Mouse (Mus musculus): ENCODE results near the gene Lrg1. TPM values are rescaled to one million over a fixed set of nuclear protein-coding genes. Genes with fewer than 3 reads are reported as not detected.

The Lrg1 gene
- total and polyA plus RNA-seq, 2 experiments from 2014 or later = 0.21 to 0.90 TPM

GRCm38 (mm10) chr17:56123161-56123560 is 1.4 kb upstream of the Lrg1 start:
- WGBS = 93% methylated on average over 12 of the region's 12 CpGs
- Histone ChIP-seq H3K36me3 (ENCODE audit: insufficient read depth, low read length) (peaks cover 30% of the 10 kb centered on the region), H3K4me1 (ENCODE audit: insufficient read depth, low read length) (0 out of 2 replicates have a peak, but pooled peaks cover 3% of the 10 kb centered on the region), H3K9ac (replicated peaks; ENCODE audit: low read length) (no peak overlapping the region), H3K9me3 (ENCODE audit: low read length) (peaks cover 5% of the 10 kb centered on the region; the same call in 1 of the 2 replicates), H3K4me3 (ENCODE audit: low read length) (no peak overlapping the region), H3K27me3 (ENCODE audit: insufficient read depth, low read length) (peaks cover 19% of the 10 kb centered on the region), H3K4me2 (ENCODE audit: low read depth, low read length) (no peak overlapping the region), H3K27ac (no peak overlapping the region)
- ATAC-seq (no peak), DNase-seq (ENCODE audit: low spot score) (no peak)
- TF ChIP-seq CTCF (IDR thresholded peaks at IDR 0.05; ENCODE audit: low read depth) = no peak

DNA sequence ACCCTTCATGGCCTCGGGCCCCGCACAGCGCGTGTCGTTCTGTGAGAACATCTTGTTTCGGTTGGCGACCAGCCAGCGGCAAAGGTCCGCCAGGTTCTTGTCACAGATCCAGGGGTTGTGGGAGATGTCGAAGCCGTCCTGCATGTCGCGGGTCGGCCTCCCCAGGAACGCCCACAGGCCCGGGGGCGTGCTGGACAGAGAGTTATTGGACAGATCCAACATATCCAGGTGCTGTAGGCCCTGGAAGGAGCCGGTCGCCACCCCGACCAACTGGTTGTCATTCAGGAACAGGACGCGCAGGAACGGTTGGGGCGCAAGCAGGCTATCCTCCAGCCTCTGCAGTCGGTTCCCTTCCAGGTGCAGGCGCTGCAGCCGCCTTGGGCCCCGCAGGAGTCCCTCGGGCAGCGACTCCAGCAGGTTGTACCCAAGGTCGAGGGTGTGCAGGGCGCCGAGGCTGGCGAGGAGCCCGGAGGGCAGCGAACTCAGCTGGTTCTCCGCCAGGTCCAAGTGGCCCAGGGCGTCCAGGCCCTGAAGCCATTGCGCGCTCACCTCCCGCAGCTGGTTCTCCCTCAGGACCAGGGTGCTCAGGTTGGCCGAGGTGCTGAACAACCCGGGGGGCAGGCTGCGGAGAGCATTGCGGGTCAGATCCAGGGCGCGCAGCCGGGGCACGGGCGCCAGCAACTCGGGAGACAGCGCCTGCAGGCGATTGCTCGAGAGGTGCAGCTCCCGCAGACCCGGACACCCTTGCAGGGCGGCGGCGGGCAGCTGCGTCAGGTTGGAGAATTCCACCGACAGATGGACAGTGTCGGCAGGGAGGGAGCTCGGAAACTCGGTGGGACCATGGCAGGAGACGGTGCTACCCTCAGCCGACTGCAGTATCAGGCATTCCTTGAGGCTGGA is 1.6 kb downstream of the Lrg1 start:
- DNase-seq (ENCODE audit: low spot score) (peak; percentile 46), ATAC-seq (no peak)
- Histone ChIP-seq H3K36me3 (ENCODE audit: insufficient read depth, low read length) (0 out of 2 replicates have a peak, but pooled peaks cover 10% of the 10 kb centered on the region), H3K9me3 (ENCODE audit: low read length) (peaks cover 5% of the 10 kb centered on the region; the same call in 1 of the 2 replicates), H3K27ac (no peak overlapping the region), H3K4me1 (ENCODE audit: insufficient read depth, low read length) (0 out of 2 replicates have a peak, but pooled peaks cover 3% of the 10 kb centered on the region), H3K4me3 (ENCODE audit: low read length) (0 out of 2 replicates have a peak overlapping the region, but pooled peaks have one; percentile 4), H3K27me3 (ENCODE audit: insufficient read depth, low read length) (peaks cover 21% of the 10 kb centered on the region), H3K4me2 (ENCODE audit: low read depth, low read length) (peak overlapping the region; percentile 36), H3K9ac (replicated peaks; ENCODE audit: low read length) (no peak overlapping the region)
- 7% methylated on average over 66 of the region's 66 CpGs for WGBS
- no peak for TF ChIP-seq CTCF (IDR thresholded peaks at IDR 0.05; ENCODE audit: low read depth)

GRCm38 (mm10) chr17:56119431-56119830 is 2.4 kb downstream of the Lrg1 start:
- TF ChIP-seq CTCF (IDR thresholded peaks at IDR 0.05; ENCODE audit: low read depth) = no peak
- peak overlapping the region; percentile 36; the same call in 1 of the 2 replicates for H3K4me2 ChIP-seq (ENCODE audit: low read depth, low read length)
- H3K4me1 ChIP-seq (ENCODE audit: insufficient read depth, low read length) = 0 out of 2 replicates have a peak, but pooled peaks cover 3% of the 10 kb centered on the region
- H3K27ac ChIP-seq = no peak overlapping the region
- H3K27me3 ChIP-seq (ENCODE audit: insufficient read depth, low read length) = peaks cover 21% of the 10 kb centered on the region
- 39% methylated on average over 12 of the region's 12 CpGs for WGBS
- ATAC-seq (no peak), DNase-seq (ENCODE audit: low spot score) (no peak)
- H3K36me3 ChIP-seq (ENCODE audit: insufficient read depth, low read length) = 0 out of 2 replicates have a peak, but pooled peaks cover 10% of the 10 kb centered on the region
- 0 out of 2 replicates have a peak overlapping the region, but pooled peaks have one; percentile 13 for H3K9ac ChIP-seq (replicated peaks; ENCODE audit: low read length)
- no peak overlapping the region for H3K4me3 ChIP-seq (ENCODE audit: low read length)
- H3K9me3 ChIP-seq (ENCODE audit: low read length) = peaks cover 5% of the 10 kb centered on the region; the same call in 1 of the 2 replicates

DNA sequence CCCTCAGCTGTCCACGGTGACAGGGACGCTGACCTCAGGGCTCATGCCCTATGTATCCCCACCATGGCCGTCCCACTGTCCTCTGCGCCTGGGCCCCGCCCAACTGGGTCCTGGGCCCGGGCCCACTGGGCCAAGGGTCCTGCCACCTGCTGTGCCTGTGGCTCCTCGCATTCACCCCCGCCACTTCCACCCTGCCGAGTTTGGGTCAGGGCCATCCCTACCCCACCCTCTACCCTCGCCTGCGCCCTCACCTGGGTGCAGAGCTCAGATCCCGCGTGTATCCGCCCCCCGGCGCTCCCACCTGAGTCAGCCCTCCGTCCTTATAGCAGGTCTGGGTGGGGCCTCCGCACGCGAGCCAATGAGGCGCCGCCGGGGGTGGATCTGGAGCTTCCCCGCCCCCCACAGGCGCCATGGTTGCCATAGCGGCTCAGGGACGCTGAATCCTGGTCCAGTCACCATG is 4.5 kb downstream of the Lrg1 start, which contains the start of gene Plin5:
TSS of gene Plin5 (minus strand) at position 346 of the 460 bp plus-strand sequence.
- DNase-seq (ENCODE audit: low spot score) = peak; percentile 69
- 3% methylated on average over 27 of the region's 27 CpGs for WGBS

GRCm38 (mm10) chr17:56116193-56116592 is 5.6 kb downstream of the Lrg1 start:
- no peak for TF ChIP-seq CTCF (IDR thresholded peaks at IDR 0.05; ENCODE audit: low read depth)
- no peak overlapping the region for H3K9ac ChIP-seq (replicated peaks; ENCODE audit: low read length)
- 76% methylated on average over 10 of the region's 10 CpGs for WGBS

More for the DNA sequence above, 4.5 kb downstream of the Lrg1 start, which contains the start of gene Plin5:
- H3K9me3 ChIP-seq (ENCODE audit: low read length) = no peaks in the 10 kb centered on the region
- H3K9ac ChIP-seq (replicated peaks; ENCODE audit: low read length) = no peak within 1 kb of the TSS
- no peak within 1 kb of the TSS for H3K27ac ChIP-seq
- H3K4me1 ChIP-seq (ENCODE audit: insufficient read depth, low read length) = 0 out of 2 replicates have a peak, but pooled peaks cover 3% of the 10 kb centered on the region
- peak within 1 kb of the TSS; percentile 28 for H3K4me3 ChIP-seq (ENCODE audit: low read length)
- peak within 1 kb of the TSS; percentile 57 for H3K4me2 ChIP-seq (ENCODE audit: low read depth, low read length)
- H3K36me3 ChIP-seq (ENCODE audit: insufficient read depth, low read length) = no peaks in the 10 kb centered on the region
- TF ChIP-seq CTCF (IDR thresholded peaks at IDR 0.05; ENCODE audit: low read depth) = no peak
- H3K27me3 ChIP-seq (ENCODE audit: insufficient read depth, low read length) = peaks cover 21% of the 10 kb centered on the region
- ATAC-seq = peak; percentile 61

DNA sequence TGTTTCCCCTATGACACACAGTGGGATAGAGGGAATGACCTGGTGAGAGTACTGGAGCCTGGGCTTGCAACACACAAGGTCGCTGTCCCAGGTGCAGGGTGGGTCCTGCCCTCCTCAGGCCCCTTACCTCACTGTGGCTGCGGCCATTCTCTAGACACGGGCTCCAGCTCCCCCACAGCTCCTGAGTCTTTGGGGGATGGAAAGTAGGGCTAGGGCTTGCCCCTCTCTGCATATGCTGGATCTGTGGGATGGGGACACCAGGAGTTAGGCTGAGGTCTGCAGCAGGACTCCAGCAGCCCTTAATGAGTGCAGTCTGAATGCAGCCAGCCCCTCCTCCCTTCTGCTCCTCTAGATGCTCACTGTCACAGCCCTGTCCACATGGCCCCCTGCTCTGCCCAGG is 9.1 kb downstream of the Lrg1 start:
- H3K4me1 ChIP-seq (ENCODE audit: insufficient read depth, low read length) = no peaks in the 10 kb centered on the region
- 64% methylated on average over 3 of the region's 3 CpGs for WGBS
- no peaks in the 10 kb centered on the region for H3K27me3 ChIP-seq (ENCODE audit: insufficient read depth, low read length)
- H3K9ac ChIP-seq (replicated peaks; ENCODE audit: low read length) = no peak overlapping the region
- no peaks in the 10 kb centered on the region for H3K36me3 ChIP-seq (ENCODE audit: insufficient read depth, low read length)
- H3K4me3 ChIP-seq (ENCODE audit: low read length) = no peak overlapping the region
- no peak overlapping the region for H3K4me2 ChIP-seq (ENCODE audit: low read depth, low read length)
- ATAC-seq (no peak), DNase-seq (ENCODE audit: low spot score) (no peak)
- no peak overlapping the region for H3K27ac ChIP-seq
- no peaks in the 10 kb centered on the region for H3K9me3 ChIP-seq (ENCODE audit: low read length)
- no peak for TF ChIP-seq CTCF (IDR thresholded peaks at IDR 0.05; ENCODE audit: low read depth)

More at GRCm38 (mm10) chr17:56116193-56116592, 5.6 kb downstream of the Lrg1 start:
- ATAC-seq (no peak), DNase-seq (ENCODE audit: low spot score) (no peak)
- Histone ChIP-seq H3K4me1 (ENCODE audit: insufficient read depth, low read length) (0 out of 2 replicates have a peak, but pooled peaks cover 3% of the 10 kb centered on the region), H3K4me3 (ENCODE audit: low read length) (no peak overlapping the region), H3K36me3 (ENCODE audit: insufficient read depth, low read length) (no peaks in the 10 kb centered on the region), H3K27me3 (ENCODE audit: insufficient read depth, low read length) (peaks cover 21% of the 10 kb centered on the region), H3K4me2 (ENCODE audit: low read depth, low read length) (no peak overlapping the region), H3K27ac (no peak overlapping the region), H3K9me3 (ENCODE audit: low read length) (no peaks in the 10 kb centered on the region)
